Mouse (Mus musculus) testis, postnatal 10 days (tissue): ENCODE measurements around the gene Tom1l1.
"Not testable (repeated sequence)": the region's sequence is repeated elsewhere in the genome, so short reads cannot be mapped to it uniquely, and the experiment has no call there.

Source experiments
- DNase-seq: peaks from one replicate; pipeline ENCODE4 v3.0.0; 2021; ENCODE audit warnings: low spot score

Tom1l1 gene

GRCm38 (mm10) chr11:90687460-90688416 is at the start of gene Tom1l1:
Tom1l1 (minus strand) TSS chr11:90688366.
- peak; percentile 83 for DNase-seq

GRCm38 (mm10) chr11:90733575-90733974 is 45.4 kb upstream of the Tom1l1 start:
- DNase-seq: no peak

GRCm38 (mm10) chr11:90727354-90728125 is 39.4 kb upstream of the Tom1l1 start:
- no peak for DNase-seq

GRCm38 (mm10) chr11:90726730-90727129 is 38.6 kb upstream of the Tom1l1 start:
- DNase-seq: no peak

- no peak for DNase-seq
These were observed 34.1 kb upstream of the Tom1l1 start for GRCm38 (mm10) chr11:90722304-90722703.

- no peak for DNase-seq
These were observed 29.6 kb upstream of the Tom1l1 start for GRCm38 (mm10) chr11:90717719-90718118.

- DNase-seq: no peak
These were observed 23.4 kb upstream of the Tom1l1 start for GRCm38 (mm10) chr11:90711596-90711995.

- not testable (repeated sequence) for DNase-seq
These were observed 19.0 kb upstream of the Tom1l1 start for GRCm38 (mm10) chr11:90707134-90707533.

- peak; percentile 84 for DNase-seq
These were observed 9.5 kb upstream of the Tom1l1 start for GRCm38 (mm10) chr11:90697480-90698240.

GRCm38 (mm10) chr11:90695811-90696210 is 7.6 kb upstream of the Tom1l1 start:
- DNase-seq: no peak

- DNase-seq: no peak
These were observed 6.0 kb upstream of the Tom1l1 start for GRCm38 (mm10) chr11:90694206-90694605.

- DNase-seq: no peak
These were observed 2.2 kb upstream of the Tom1l1 start for GRCm38 (mm10) chr11:90690361-90690760.

GRCm38 (mm10) chr11:90687040-90687439 is 1.1 kb downstream of the Tom1l1 start:
- DNase-seq: no peak

GRCm38 (mm10) chr11:90686287-90687025 is 1.7 kb downstream of the Tom1l1 start:
- DNase-seq: no peak

GRCm38 (mm10) chr11:90685196-90685595 is 3.0 kb downstream of the Tom1l1 start:
- DNase-seq: no peak

- no peak for DNase-seq
These were observed 3.4 kb downstream of the Tom1l1 start for GRCm38 (mm10) chr11:90684765-90685164.

- no peak for DNase-seq
These were observed 7.0 kb downstream of the Tom1l1 start for GRCm38 (mm10) chr11:90681171-90681570.

GRCm38 (mm10) chr11:90678582-90678981 is 9.6 kb downstream of the Tom1l1 start:
- no peak for DNase-seq

- no peak for DNase-seq
These were observed 10.3 kb downstream of the Tom1l1 start for GRCm38 (mm10) chr11:90677771-90678288.

- DNase-seq: no peak
These were observed 11.1 kb downstream of the Tom1l1 start for GRCm38 (mm10) chr11:90677027-90677426.

- DNase-seq: no peak
These were observed 12.6 kb downstream of the Tom1l1 start for GRCm38 (mm10) chr11:90675479-90676110.
